Mouse (Mus musculus) forebrain, embryonic 16.5 days (tissue): ENCODE measurements around the gene Sbk1. TPM values are rescaled to one million over a fixed set of nuclear protein-coding genes. Genes with fewer than 3 reads are reported as not detected.

Experiments used
- ATAC-seq: fragments of 200-750 bp; cut with Nextera tagmentation; 2 replicates; pipeline ENCODE4 v1.8.0; 2017; ENCODE audit warnings: mild to moderate bottlenecking, moderate library complexity
- H3K27ac ChIP-seq: fragments of 300-500 bp; sonication (generic); 2 replicates; pipeline ENCODE4 v1.5.1; 2014; ENCODE audit warnings: low read length, control low read depth
- H3K27me3 ChIP-seq: fragments of 300-500 bp; sonication (generic); replicated peaks from 2 replicates; pipeline ENCODE4 v1.6.1; 2014; ENCODE audit warnings: low read length; ENCODE audit not compliant: control insufficient read depth, insufficient read depth
- H3K36me3 ChIP-seq: fragments of 300-500 bp; sonication (generic); 2 replicates; pipeline ENCODE4 v1.6.1; 2014; ENCODE audit not compliant: control insufficient read depth, insufficient read depth
- H3K4me1 ChIP-seq: fragments of 300-500 bp; sonication (generic); replicated peaks from 2 replicates; pipeline ENCODE4 v1.6.1; 2014; ENCODE audit warnings: low read length; ENCODE audit not compliant: control insufficient read depth, insufficient read depth
- H3K4me2 ChIP-seq: fragments of 300-500 bp; sonication (generic); 2 replicates; pipeline ENCODE4 v1.6.1; 2014; ENCODE audit warnings: mild to moderate bottlenecking, low read length, control low read depth
- H3K4me3 ChIP-seq: fragments of 300-500 bp; sonication (generic); replicated peaks from 2 replicates; pipeline ENCODE4 v1.5.1; 2014; ENCODE audit warnings: mild to moderate bottlenecking, low read length, control low read depth
- H3K9ac ChIP-seq: fragments of 300-500 bp; sonication (generic); replicated peaks from 2 replicates; pipeline ENCODE4 v1.6.1; 2014; ENCODE audit warnings: low read depth, low read length, control low read depth
- H3K9me3 ChIP-seq: fragments of 300-500 bp; sonication (generic); 2 replicates; pipeline ENCODE4 v1.6.1; 2016; ENCODE audit warnings: low read length; ENCODE audit not compliant: control insufficient read depth
- whole genome bisulfite sequencing: fragments of 180-500 bp; shearing (Covaris S2); extraction: QIAGEN DNeasy Blood & Tissue Kit; methylation state at CpG from one replicate; pipeline ENCODE4 v1.1.7; 2014; 5-methylcytosine and 5-hydroxymethylcytosine counted together
- polyA plus RNA-seq: library from polyadenylated mRNA; unstranded; fragments of >200 nt; fragmentation: Nextera tagmentation; extraction: Ambion mirVana; gene quantifications from 2 replicates; pipeline ENCODE4 v1.2.1, GENCODE M21; 2015

Sbk1 gene
- polyA plus RNA-seq, 1 experiment from 2014 or later, result 295 TPM

DNA sequence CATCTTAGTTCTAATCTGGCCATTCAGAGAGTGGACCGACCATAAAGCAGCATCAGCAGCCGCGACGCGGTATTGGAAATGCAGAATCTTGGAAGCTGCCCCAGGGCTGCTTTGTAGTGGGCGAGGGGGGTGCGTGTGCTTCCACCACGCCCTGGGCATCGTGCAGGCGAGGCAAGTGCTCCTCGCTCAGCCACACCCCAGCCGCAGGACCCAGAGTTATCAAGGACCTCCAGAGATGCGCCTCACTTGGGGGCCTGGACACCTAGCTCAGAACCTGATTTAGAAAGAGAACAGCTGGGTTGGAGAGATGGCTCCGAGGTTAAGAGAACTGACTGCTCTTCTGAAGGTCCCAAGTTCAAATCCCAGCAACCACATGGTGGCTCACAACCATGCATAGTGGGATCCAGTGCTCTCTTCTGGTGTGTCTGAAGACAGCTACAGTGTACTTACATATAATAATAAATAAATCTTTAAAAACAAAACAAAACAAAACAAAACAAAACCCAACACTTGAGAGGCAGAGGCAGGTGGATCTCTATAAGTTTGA is 31.5 kb upstream of the Sbk1 start:
- H3K27ac ChIP-seq, result no peak overlapping the region
- H3K36me3 ChIP-seq, result no peaks in the 10 kb centered on the region
- no peaks in the 10 kb centered on the region for H3K9me3 ChIP-seq
- 82% methylated on average over 14 of the region's 14 CpGs for WGBS
- H3K27me3 ChIP-seq, result no peaks in the 10 kb centered on the region
- H3K4me3 ChIP-seq, result no peak overlapping the region
- no peak for ATAC-seq
- no peak overlapping the region for H3K9ac ChIP-seq
- H3K4me2 ChIP-seq, result no peak overlapping the region
- H3K4me1 ChIP-seq, result 0 out of 2 replicates have a peak, but pooled peaks cover 2% of the 10 kb centered on the region

DNA sequence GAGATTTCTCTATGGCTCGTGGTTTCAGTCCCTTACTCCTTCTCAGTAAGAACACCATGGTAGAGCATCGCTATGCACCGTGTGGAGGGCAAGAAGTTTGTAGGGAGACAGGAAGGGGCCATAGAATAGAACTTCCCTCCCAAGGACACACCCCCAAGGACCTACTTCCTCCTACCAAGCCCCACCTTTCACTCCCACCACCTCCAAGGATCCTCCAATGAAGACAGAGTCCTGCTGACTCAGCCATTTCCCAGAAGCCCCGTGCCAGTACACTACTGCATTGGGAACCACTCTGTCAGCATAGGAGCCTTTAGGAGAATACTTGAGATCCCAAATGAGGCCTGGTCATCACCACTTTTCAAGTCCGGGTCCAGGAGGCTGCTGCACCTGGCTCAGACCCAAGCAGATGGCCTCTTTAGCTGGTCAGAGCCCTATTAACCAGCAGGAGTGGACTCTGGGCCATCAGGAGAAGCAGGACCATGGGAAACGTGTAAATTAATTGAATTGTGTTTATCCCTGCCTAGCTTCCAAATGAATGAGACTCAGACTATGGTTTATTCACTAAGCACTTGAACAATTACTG is 28.2 kb upstream of the Sbk1 start:
- Histone ChIP-seq H3K4me3 (no peak overlapping the region), H3K27ac (no peak overlapping the region), H3K36me3 (no peaks in the 10 kb centered on the region), H3K9ac (no peak overlapping the region), H3K27me3 (no peaks in the 10 kb centered on the region), H3K4me1 (peaks cover 7% of the 10 kb centered on the region), H3K9me3 (no peaks in the 10 kb centered on the region), H3K4me2 (no peak overlapping the region)
- ATAC-seq, result no peak
- WGBS, result 66% methylated on average over 6 of the region's 6 CpGs

- no peaks in the 10 kb centered on the region for H3K27me3 ChIP-seq
- ATAC-seq, result peak; percentile 40; the same call in 1 of the 2 replicates
- no peaks in the 10 kb centered on the region for H3K36me3 ChIP-seq
- H3K4me1 ChIP-seq, result peaks cover 7% of the 10 kb centered on the region
- no peaks in the 10 kb centered on the region for H3K9me3 ChIP-seq
- peak overlapping the region; percentile 4; the same call in 1 of the 2 replicates for H3K4me2 ChIP-seq
- H3K9ac ChIP-seq, result peak overlapping the region; percentile 11; the same call in 1 of the 2 replicates
- H3K27ac ChIP-seq, result no peak overlapping the region
- WGBS, result 7% methylated on average over 6 of the region's 6 CpGs
- no peak overlapping the region for H3K4me3 ChIP-seq
Observed at GRCm38 (mm10) chr7:126248088-126248487, 24.3 kb upstream of the Sbk1 start.

DNA sequence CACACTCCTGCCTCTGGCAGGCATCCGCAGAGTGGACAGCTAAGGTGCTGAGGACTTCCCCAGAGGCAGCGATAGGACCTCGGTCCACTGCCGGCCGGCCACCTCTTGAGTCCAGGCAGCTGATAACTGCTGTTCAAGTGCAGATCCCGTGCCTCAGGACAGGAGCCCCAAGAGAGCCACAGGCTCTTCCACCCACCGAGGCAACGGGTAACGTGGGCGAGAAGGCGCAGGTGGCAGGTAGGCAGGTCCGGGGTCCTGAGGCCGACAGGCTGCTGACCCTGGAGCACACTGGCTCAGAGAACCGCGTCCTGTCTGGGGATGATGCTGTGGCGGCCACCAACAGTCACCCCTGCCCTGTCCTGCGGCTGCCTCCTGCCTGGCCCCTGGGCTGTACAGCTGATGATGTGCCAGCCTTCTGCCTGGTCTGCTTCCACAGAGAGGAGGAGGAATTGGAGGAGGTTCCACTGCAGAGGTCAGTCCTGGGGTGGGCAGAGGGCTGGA is 23.7 kb upstream of the Sbk1 start:
- no peak for ATAC-seq
- no peak overlapping the region for H3K27ac ChIP-seq
- no peaks in the 10 kb centered on the region for H3K36me3 ChIP-seq
- no peaks in the 10 kb centered on the region for H3K27me3 ChIP-seq
- H3K9ac ChIP-seq, result no peak overlapping the region
- 42% methylated on average over 17 of the region's 17 CpGs for WGBS
- H3K4me2 ChIP-seq, result peak overlapping the region; percentile 4; the same call in 1 of the 2 replicates
- H3K9me3 ChIP-seq, result no peaks in the 10 kb centered on the region
- no peak overlapping the region for H3K4me3 ChIP-seq
- peaks cover 7% of the 10 kb centered on the region for H3K4me1 ChIP-seq

- 69% methylated on average over 5 of the region's 5 CpGs for WGBS
- H3K9me3 ChIP-seq, result no peaks in the 10 kb centered on the region
- H3K4me2 ChIP-seq, result no peak overlapping the region
- no peak overlapping the region for H3K27ac ChIP-seq
- peaks cover 7% of the 10 kb centered on the region for H3K4me1 ChIP-seq
- no peaks in the 10 kb centered on the region for H3K36me3 ChIP-seq
- H3K27me3 ChIP-seq, result no peaks in the 10 kb centered on the region
- no peak for ATAC-seq
- no peak overlapping the region for H3K4me3 ChIP-seq
- H3K9ac ChIP-seq, result no peak overlapping the region
Observed at GRCm38 (mm10) chr7:126249146-126249545, 23.3 kb upstream of the Sbk1 start.

DNA sequence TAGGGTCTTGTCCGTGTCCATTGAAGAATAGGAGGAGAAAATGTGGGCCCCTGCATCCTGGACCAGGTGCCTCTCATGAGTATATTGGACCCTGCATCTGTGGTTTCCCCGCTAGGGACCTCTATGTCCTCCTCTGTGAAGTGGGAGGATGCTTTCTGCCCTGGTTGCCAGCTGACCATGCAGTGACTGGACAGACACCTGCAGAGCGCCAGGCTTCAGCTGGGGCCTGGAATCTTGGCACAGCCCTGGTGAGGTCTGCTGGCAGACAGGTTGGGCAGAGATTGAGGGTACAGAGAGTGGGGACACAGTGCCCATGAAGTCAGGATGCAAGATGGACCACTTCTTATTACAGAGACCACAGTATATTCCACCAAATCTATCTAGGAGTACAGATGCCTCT is 22.4 kb upstream of the Sbk1 start:
- H3K4me3 ChIP-seq, result no peak overlapping the region
- H3K9ac ChIP-seq, result no peak overlapping the region
- WGBS, result 83% methylated on average over 3 of the region's 3 CpGs
- H3K36me3 ChIP-seq, result no peaks in the 10 kb centered on the region
- H3K27me3 ChIP-seq, result no peaks in the 10 kb centered on the region
- no peak overlapping the region for H3K4me2 ChIP-seq
- H3K9me3 ChIP-seq, result no peaks in the 10 kb centered on the region
- H3K4me1 ChIP-seq, result peaks cover 7% of the 10 kb centered on the region
- no peak for ATAC-seq
- H3K27ac ChIP-seq, result no peak overlapping the region

- no peak overlapping the region for H3K27ac ChIP-seq
- no peak for ATAC-seq
- H3K4me2 ChIP-seq, result no peak overlapping the region
- no peaks in the 10 kb centered on the region for H3K36me3 ChIP-seq
- 84% methylated on average over 7 of the region's 7 CpGs for WGBS
- no peaks in the 10 kb centered on the region for H3K27me3 ChIP-seq
- peaks cover 7% of the 10 kb centered on the region for H3K4me1 ChIP-seq
- no peaks in the 10 kb centered on the region for H3K9me3 ChIP-seq
- H3K9ac ChIP-seq, result no peak overlapping the region
- H3K4me3 ChIP-seq, result no peak overlapping the region
Observed at GRCm38 (mm10) chr7:126250481-126250880, 21.9 kb upstream of the Sbk1 start.

DNA sequence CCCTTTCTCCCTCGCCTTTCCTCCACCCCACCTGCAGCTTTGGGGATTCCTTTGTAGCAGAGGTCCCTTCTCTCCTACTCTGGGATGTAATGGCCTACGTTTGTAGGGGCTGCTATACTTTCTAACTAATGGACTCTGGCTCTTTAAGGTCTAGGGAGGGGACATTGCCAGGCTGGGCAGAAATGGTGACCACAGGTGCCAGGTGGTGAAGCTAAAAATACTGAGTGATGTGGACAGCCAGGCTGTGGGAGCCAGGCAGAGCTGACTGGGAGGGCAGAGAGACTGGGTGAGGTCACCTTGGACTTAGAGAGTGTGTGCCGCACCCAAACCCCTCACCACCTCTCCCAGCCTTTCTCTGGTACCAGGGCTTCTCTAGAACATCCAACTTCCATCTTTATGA is 20.7 kb upstream of the Sbk1 start:
- Histone ChIP-seq H3K9me3 (no peaks in the 10 kb centered on the region), H3K4me3 (no peak overlapping the region), H3K36me3 (no peaks in the 10 kb centered on the region), H3K4me1 (peaks cover 7% of the 10 kb centered on the region), H3K27ac (no peak overlapping the region), H3K27me3 (no peaks in the 10 kb centered on the region), H3K9ac (no peak overlapping the region), H3K4me2 (no peak overlapping the region)
- ATAC-seq, result no peak
- WGBS, result 51% methylated on average over 3 of the region's 3 CpGs

- Histone ChIP-seq H3K27me3 (no peaks in the 10 kb centered on the region), H3K9ac (no peak overlapping the region), H3K4me1 (peaks cover 7% of the 10 kb centered on the region), H3K36me3 (no peaks in the 10 kb centered on the region), H3K9me3 (no peaks in the 10 kb centered on the region), H3K4me2 (no peak overlapping the region), H3K27ac (no peak overlapping the region), H3K4me3 (no peak overlapping the region)
- ATAC-seq, result no peak
- 88% methylated on average over 5 of the region's 5 CpGs for WGBS
Observed at GRCm38 (mm10) chr7:126252230-126252629, 20.2 kb upstream of the Sbk1 start.
